Mouse (Mus musculus): Measurements from ENCODE around the gene Ccnd1.
A peak's percentile ranks its signal among the peaks of the same experiment; 100 is the strongest.

Ccnd1 gene

DNA sequence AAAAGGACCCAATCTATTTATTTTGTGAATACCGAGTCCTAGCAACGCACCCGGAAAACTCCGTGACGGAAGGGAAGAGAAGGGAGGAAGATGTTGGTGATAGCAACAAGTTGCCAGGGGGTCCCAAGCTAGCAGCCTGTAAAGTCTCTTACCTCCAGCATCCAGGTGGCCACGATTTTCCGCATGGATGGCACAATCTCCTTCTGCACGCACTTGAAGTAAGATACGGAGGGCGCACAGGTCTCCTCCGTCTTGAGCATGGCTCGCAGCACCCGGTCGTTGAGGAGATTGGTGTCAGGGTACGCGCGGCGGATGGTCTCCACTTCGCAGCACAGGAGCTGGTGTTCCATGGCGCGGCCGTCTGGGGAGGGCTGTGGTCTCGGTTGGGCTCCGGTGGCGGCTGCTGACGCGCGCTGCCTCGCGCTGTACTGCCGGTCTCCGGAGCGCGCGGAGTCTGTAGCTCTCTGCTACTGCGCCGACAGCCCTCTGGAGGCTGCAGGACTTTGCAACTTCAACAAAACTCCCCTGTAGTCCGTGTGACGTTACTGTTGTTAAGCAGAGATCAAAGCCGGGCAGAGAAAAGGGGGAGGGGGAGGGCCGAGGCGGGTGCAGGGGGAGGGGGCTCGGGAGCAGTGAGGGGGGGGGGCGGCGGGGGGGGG, at the start of gene Ccnd1:
TSS of gene Ccnd1 (minus strand) at position 582 of the 659 bp plus-strand sequence.
- DNase-seq (ENCODE audit: low spot score), result no peak

DNA sequence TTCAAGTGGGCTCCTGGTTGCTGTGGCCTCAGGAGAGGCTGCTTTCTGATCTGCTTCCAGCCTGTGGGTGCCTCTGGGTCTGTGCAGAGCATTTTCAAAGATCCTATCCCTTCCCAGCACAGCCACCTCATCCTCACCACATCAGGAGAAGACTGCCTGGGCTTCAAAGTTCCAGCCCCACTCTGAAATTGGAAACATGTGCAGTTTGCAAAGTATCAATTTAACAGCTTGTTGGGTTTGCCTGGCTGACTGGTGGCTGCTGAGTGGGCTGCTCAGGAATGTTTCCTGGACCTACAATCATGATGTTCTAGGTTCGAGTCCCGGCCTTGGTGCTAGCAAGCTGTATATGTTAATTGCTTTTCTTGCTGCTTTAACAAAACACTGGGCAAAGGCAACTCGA, 49.1 kb upstream of the Ccnd1 start:
- DNase-seq (ENCODE audit: low spot score), result no peak

DNA sequence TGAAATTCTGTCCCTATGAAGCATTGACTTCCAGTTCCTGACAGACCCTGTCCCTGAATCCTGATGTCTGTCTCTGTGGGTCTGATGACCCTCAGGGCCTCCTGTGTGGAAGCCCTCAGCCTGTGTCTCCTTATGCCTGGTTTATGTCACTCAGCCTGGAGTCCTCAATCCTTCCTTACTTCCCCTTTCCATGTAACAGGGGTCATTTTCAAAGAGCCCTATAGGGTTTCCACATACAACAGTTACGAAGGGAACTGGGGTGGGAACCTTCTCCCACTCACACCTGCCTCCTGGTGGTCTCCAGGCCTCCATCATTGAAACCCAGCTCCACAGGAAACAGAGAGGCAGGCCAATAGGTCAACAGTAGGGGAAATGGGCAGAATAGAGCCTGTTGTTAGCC, 45.4 kb upstream of the Ccnd1 start:
- no peak for DNase-seq (ENCODE audit: low spot score)

DNA sequence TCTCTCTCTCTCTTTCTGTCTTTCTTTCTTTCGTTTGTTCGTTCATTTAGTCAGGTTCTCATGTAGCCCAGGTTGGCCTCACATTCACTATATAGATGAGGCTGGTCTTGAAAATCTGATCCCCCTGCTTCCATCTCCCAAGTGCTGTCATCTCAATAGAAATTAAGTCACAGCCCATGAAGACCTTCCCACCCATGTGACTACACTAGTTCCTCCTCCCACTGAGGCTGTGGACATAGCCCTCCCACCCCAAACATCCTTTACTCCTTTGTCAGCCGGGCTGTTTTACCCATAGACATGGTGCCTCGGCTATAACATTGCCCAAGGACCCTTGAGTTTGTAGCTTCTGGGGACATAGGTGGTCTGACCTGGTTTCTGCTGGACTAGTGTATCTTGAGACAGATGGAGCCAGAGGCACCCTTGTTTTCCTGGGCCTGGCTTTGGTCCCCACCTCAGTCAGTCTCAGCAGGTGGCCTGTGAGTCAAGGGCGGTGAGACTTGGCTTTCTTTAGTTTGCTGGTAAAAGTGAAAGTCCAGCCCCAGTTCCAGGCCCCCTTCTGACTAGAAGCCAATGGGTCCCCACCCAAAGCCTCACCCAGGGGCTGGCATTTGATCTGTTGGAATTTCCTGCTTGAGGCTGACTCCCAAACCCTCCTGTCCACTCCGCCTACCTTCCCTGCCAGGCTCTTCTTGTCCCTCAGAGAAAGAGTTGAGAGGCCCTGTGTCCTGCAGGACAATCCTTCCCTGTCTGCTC, 42.8 kb upstream of the Ccnd1 start:
- no peak for DNase-seq (ENCODE audit: low spot score)

DNA sequence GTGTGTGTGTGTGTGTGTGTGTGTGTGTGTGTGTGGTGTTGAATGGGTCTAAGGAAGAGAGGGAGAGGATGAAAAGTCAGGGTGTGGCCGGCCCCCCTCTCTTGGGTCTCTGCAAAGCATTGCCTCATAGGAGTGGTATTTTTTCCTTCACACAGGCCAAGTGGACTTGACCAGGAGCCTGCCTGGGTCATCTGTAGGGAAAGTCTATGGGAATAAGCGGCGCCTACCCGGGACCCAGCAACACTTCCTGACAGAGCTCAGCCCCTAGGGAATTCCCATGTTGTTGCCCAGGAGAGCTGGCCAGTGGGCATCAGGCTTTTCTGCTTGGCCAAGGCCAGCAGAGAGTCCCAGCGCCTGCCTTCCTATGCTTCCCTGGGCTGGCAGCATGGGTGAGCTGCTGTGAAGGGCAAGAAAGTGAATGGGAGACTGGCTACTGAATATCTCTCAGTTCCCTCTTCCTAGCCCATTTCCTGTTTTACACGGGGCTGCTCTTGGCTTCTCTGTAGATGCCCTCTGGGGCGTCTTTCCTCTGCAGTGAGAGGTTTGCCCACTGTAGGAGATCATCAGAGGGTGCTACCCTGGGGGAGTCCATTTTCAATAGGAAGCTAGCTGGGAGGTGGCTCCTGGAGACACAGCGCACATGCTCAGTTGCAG, 41.8 kb upstream of the Ccnd1 start:
- DNase-seq (ENCODE audit: low spot score), result no peak

DNA sequence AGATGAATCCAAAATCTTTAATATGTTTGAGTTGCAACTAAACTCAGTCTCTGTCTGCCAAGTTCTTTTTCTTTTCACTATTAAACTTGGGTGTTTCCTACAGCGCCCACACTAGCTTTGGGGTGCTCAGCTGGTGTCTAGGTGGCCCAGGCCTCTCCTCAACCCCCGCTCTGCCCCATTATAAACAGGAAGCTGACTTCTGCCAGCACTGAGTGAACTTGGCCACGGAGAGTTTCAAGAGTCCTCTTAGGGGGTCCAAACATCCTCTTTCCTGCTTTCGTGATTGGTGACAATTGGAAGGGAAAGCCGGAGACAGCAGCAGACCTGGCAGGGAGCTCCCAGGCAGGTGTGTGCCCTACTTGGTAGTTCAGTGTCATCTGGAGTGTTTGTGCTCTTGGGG, 40.1 kb upstream of the Ccnd1 start:
- DNase-seq (ENCODE audit: low spot score), result no peak

DNA sequence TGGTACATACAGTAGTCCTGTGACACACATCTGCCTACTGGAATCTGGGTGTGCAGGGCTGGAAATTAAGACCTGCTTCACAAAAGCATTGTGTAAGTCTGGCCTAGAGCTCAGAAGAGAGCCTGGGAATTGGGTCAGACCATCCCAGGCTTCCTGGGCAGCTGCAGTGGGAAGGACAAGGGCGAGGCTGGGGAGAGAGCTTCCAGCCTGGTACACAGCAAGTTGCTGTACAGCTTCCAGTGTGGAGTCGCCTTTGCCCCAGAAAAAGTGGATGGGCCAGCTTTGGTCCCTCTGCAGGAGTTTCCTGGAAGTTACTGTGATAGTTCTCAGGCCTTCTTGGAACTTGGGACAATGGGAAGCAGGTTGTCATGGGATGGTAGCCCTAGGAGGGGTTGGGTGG, 37.4 kb upstream of the Ccnd1 start:
- DNase-seq (ENCODE audit: low spot score), result no peak

DNA sequence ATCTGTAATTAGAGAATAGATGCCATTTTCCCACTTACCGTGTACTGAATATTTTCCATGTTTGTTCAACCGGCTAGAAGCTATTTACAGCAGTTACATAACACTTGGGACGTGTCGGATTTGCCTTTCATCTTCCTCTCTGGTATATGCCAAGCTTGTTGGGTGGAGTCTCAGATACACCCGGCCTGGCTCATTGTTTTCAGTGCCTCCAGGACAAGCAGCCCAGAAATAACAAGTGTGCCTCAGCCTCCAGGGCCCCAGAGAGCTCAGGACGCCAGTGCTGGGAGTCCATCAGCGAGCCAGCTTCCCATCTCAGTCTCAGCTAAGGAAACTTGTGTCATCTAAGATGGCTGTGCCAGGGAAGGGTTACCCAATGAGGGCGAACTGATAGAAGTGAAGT, 33.7 kb upstream of the Ccnd1 start:
- no peak for DNase-seq (ENCODE audit: low spot score)

DNA sequence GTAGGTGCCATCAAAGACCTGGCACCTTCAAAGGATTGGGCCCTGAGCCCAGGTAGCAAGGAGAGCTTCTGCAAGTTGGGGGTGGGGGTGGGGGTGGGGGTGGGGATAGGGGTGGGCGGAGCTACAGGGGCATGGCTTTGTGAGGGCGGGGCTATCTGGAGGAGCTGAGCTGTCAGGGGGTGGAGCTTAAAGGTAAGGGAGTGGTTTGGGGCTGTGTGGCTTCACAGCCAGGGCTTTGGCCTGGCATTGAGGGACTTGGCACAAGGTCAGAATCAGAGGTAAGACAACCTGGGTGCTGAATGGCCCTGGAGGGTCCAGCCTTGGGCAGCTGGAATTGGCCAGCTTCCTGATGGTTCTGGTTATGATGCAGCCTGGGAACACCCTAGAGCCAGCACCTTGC, 32.0 kb upstream of the Ccnd1 start:
- DNase-seq (ENCODE audit: low spot score), result no peak

DNA sequence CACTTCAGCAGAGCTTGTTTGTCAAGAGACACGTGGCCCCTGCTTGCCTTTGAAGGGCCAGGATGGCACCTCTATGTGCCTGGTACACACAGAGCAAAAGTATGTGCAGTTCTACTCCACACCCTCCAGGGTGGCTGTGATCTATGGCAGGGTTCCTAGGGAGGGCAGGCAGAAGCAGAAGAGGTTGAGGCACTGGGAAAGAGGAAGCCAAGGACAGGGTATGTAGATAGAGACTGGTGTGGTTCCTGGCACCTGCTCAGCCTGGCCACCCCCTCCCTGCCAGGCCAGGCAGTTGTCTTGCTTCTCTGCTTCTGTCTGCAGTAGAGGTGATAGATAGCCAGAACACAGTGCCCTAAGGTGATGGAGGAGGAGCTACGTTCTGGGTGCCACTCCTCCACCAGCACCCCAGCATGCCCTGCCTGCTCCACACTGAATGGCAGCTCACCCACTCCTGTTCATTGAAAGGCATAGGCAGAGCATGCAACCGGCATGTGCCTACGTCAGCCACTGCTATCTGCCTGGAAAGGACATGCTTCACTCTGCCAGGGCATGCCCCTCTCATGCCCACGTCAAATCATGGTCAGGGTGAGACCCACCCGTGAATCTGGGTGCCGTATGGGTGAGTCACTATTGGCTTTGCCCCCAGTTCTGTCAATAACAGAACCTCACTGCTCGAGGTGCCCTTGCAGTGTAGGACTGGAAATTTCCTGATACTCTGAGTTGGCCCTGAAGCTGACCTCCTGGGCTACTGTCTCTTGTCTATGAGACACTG, 31.5 kb upstream of the Ccnd1 start:
- DNase-seq (ENCODE audit: low spot score), result no peak

DNA sequence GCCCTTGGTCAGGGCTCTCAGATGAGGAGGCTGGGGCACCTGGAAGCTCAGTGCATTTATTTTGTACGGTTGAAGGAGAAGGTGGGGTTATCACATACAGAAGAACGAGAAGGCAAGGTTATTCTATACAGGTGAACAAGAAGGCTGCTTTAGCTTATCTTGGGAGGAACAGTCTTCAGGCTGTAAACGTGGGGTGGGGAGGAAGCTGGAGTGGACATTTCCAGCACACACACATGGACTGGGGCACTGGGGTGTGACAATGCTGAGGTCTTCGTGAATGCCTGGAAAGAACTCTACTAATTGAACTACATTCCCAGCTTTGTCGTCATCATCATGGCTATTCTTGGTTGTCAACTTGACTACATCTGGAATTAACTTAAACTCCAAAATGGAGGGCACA, 26.2 kb upstream of the Ccnd1 start:
- no peak for DNase-seq (ENCODE audit: low spot score)

DNA sequence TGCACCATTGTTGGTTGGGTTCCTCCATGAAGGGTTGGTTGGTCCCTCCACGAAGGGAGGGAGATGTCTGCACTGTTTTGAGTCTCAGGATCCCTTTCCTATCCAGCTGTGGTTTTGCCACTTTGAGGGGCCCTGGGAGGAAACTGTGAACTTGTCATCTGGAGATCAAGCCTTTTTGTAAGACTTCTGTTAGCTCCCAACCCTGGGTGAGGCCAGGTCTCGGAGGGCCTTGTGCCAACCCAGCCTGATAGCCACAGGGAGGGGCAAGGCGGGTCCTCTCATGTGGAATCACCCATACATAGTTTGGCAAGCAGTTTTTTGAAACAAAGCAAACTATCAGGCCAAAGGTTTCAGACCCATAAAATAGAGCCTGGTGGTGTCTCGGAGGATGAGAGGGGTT, 24.6 kb upstream of the Ccnd1 start:
- DNase-seq (ENCODE audit: low spot score), result no peak

DNA sequence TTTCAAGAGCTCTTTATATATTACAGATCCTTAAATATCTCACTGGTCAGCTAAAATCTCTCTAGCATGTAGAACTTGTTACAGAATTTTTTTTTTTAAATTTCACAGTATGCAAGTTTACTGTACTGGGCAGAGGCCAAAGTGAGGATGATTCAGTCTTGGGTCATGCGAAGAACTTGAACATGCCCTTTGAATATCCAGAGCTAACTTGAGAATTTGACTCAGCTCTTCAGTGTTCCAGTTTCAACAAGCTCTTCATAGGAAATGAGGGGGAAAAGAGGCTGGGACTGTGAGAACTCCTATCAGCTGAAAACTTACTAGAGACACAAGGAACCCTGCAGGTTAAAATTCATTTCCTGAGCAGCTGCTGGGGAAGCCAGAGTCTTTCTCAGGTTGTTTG, 24.2 kb upstream of the Ccnd1 start:
- no peak for DNase-seq (ENCODE audit: low spot score)

DNA sequence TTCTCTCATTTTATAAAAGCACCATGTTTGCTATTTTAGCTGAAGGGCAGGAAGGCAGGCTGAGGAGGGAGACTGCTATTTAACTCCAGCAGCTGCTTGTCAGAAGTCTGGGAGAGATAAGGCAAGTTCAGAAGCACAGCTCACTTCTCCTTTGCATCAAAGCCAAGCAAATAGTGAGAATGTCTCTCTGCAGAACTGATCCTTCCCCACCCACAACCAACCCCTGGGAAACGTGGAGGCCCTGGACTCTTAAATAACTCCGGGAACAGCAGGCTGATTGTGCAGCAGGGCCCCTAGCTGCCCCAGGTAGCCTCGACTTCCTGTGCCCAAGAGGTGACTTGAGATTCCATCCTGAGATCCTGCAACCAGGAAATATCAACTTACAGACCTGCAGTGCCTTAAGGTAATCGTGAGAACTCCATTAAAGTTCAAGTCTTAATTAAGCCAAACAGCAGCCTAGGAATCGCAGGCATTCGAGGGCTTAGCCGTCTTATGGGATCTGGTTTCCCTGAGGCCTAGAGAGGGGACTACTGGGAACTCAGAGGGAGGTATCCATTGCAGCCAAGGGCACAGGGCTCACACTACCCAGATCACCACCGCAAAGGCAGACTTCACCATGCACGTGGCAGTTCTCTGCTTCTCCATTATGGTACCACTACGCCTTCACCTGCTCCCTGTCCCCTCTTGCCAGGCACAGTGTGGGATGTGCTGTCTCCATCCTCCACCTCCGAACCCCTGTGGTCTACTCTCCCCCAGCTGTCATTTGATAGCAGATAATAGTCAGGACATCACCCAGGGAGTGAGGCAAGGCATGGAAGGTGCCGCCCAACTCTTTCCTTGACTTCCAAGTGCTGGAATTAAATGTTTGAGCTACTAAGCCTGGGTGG, 19.0 kb upstream of the Ccnd1 start:
- no peak for DNase-seq (ENCODE audit: low spot score)

DNA sequence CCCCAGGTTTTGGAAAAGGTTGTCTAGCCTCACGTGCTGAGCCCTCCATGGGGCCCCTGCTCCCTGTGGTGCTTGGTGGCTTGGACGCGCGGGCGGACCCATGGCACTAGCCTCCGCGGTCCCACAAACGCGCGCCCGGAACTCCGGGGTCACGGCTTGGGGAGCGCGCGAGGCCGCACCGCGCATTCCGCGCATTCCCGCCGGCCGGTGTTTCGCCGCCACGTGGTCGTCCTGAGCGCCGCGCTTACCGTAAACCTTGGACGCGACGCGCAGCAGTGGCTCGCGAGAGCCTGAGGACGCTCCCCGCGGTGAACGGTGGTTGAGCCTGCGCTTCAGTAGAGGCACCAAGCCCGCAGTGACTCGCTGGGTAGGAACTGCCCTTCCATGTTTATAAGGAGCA, 3.5 kb upstream of the Ccnd1 start:
- DNase-seq (ENCODE audit: low spot score), result no peak

DNA sequence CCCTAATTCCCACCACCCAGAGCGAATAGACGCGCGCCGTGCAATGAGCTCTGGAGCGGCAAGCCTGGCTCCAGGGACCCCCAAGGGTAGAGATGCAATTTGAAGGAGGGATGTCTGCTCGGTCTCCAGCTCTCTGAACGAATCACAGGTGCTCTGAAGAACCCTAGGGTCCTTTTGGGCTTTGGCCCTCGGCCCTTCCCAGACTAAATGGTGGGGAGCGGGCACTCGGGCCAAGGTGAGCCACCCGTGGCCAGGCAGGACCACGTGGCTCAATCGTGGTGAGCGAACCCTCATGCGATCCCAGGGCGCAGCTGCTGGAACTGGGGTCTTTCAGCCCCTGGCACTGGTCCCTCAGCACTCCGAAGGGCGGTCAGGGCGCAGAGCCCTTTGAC, 3.0 kb upstream of the Ccnd1 start:
- DNase-seq (ENCODE audit: low spot score), result no peak

DNA sequence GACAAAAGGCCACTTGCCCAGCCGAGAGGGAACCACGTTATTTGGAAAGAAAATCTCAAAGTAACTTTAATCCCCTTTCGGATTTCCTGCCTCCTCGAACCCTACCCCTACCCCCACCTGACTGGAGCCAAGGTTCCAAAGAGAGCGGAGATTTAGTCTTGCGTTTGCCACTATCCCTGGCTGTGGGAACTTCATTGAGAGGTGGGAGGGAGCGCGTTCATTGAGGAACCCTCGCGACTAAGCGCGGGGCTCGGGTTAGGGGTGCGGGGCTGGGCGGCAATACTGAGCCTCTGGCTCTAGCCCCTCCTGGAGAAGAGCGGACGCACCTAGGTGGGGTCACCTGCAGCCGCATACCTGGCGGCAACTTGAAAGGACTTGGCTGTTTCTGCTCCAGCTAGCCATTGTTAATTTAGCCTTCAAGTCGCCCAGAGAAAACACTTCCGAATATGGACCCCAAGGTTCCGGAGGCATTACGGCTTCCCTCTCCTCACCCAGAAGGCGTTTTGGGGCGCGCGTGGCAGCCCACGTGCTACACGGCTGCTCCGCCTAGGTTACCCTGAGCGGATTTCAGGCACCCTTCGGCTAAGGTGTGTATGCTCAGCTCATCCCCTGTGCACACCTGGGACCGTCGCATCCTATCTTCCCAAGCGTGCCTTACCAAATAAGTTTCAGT, 2.5 kb upstream of the Ccnd1 start:
- DNase-seq (ENCODE audit: low spot score), result no peak

DNA sequence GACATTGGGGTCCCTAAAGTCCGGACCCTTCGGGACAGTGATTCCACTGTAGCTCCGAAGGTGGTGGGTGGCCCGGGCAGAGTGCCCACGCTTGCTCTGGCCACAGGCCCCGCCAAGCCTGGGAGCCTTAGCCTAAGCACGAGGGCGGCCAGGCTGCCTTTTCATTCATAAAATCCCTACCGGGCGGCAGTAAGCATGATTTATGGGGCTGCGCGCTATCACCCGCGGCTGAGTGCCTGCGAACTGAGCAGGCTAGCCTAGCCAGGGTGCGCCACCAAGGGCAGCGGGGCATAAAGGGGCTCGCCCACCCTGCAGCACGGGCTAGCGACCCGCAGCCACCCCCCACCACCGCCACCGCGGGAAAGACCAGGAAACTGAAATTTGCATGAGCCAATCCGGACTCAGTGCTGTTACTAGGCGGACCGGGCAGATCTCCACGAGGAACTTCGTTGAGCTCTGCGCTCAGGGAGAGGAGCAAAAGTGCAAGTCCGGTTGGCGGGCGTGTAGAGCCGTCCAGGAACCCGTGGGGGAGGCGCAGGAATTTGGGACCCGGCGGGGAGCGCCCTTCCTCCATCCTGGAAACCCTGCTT, 1.6 kb upstream of the Ccnd1 start:
- peak; percentile 51 for DNase-seq (ENCODE audit: low spot score)

DNA sequence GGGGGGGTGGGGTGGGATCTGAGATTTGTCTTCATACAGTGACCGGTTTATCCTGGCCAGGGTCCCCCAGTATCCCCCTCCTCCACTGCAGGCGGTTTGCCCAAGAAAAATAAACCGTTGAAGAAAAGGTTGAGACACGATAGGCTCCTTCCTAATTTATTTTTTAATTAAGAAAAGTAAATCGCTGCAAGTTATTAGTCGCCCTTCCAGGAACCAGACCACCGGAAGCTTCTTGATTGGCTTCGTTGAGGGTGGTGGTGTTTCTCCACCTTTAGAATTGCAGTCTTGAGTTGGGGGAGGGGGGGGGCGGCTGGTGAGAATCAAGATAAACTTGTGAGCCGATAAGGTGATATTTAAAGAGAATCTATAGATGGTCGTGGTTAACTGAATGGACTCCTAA, 860 bp upstream of the Ccnd1 start:
- DNase-seq (ENCODE audit: low spot score), result no peak

DNA sequence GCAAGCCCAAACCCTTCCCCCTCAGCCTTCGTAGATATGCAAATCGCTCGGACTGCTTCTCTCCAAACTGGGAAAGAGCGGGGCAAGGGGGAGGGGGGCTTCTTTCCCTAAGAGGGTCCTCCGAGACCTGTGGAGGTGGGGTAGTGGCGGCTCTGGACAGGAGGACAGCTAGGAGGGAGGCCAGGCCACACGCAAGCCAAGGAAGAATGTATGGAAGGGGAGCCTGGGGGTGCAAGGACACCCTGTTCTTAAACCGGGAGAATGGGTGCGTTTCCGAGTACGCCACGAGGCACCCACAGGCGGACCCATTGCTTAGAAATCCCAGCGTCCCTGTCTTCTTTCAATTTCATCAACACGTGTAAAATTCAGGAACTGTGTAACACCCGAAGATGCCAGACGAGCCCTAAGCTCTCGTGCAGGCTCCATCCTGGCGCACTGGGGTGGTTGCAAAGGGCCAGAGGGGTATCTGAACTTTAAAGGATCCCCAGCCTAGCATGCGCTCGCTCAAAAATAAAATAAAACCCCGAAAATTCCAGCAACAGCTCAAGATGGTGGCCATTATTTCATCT, 362 bp upstream of the Ccnd1 start:
- no peak for DNase-seq (ENCODE audit: low spot score)

Measured in urinary bladder, postnatal 10 days (tissue).